Mouse (Mus musculus) right cerebral cortex, adult 18-20 months (tissue): ENCODE measurements around the gene Mettl21a.
"Not testable (repeated sequence)": the region's sequence is repeated elsewhere in the genome, so short reads cannot be mapped to it uniquely, and the experiment has no call there.

ENCODE experiments used
- DNase-seq: peaks from one replicate; pipeline ENCODE4 v3.0.0; 2022; ENCODE audit warnings: mixed read lengths

The Mettl21a gene

DNA sequence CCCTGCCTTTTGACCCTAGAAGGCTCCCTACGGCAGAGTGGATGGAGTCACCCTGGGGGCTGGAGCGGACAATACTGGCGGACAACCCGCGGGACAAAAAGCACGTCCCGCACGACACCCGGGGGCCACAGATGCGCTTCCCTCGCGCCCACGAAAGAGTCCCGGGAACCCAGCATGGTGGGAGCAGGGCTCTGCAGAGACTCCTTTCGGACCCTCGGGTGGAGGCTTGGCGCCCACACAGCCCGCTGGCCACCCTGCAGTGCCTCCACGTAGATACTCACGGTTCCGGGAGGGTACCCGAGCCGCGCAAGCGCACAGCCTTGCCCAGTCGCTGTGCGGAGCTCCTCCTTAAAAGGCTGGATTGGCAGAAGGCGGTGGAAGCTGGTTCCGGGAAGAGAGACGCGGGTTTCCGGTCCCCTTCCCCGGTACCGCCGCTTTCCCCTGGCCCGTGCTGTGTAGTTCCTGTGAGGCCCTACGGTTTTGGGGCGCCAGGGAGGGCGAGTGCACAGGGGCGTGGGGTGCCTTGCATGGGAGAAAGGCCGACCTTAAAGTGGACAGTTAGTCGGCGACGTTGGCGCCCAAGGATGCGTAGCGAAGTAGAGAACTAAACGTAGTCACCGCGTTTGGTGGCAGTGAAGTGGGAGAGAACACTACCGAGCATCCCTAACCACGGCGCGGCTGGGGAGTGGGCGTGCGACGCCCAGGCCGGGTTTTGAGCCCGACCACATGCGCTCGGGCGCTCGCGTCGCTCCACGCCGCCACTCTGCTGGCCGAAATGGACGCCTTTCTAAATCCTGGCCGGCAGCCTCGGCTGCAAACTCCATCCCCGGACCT lies at the start of gene Mettl21a:
Mettl21a (minus strand) TSS at position 362 of the 834 bp plus-strand sequence.
- peak; percentile 95 for DNase-seq

DNA sequence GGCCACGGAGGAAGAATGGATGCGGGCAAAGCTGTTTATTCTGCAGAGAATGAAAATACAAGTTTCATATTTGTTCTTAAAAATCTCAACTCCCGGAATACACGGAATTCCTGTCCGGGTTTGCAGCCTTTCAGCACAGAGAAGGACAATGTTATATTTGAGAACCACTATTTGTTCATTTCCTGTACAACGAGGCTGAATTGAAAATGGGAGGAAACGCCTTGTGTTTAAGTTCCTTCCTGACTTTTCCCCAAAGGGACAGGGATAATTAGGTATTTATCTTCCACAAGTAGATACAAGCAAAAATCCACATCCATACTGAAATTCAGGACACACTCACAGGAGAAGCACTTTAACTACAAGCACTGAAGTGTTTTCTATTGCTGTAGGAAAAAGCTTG lies 41.8 kb upstream of the Mettl21a start:
- DNase-seq, result no peak

DNA sequence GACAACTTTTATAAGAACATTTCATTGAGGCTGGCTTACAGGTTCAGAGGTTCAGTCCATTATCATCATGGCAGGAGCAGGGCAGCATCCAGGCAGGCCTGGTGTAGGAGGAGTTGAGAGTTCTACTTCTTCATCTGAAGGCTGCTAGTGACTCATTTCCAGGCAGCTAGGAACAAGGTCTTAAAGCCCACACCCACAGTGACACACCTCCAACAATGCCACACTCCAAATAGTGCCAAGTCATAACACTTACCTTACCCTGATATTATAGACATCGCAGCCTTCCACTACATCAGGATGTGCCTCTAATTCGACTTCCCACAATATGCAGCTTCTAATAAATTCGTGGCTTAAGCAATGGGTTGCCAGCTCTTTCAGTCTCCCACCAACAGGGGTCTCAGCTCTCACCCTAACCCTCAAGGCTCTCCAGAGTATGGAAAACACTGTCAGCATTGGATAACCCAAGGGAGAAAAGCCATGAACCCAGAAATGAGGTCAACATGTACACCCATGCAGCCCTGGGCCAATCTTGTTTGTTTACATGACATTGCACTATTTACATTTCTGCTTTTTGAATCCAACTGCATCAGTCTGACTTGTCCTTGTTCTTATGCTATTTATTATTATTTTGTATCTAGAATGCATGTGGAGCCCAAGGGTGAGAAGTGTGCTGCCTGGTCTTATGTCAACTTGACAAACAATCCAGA lies 39.5 kb upstream of the Mettl21a start:
- no peak for DNase-seq

DNA sequence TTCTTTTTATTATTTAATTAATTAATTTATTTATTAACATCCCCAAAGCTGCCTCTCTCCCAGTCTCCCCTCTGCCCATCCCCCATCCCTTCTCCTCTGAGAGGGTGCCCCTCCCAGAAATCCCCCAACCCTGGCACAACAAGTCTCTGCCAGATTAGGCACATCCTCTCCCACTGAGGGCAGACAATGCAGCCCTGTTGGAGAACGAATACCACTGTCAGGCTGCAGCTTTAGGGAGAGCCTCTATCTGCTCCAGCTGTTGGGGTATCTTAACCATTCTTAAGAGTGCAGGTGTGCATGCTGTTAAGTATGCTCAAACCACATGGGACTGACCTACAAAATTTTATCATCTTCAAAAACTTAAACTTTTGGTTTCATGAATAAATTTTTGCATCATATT lies 38.4 kb upstream of the Mettl21a start:
- no peak for DNase-seq

GRCm38 (mm10) chr1:64653701-64654100 lies 36.7 kb upstream of the Mettl21a start:
- DNase-seq, result no peak

DNA sequence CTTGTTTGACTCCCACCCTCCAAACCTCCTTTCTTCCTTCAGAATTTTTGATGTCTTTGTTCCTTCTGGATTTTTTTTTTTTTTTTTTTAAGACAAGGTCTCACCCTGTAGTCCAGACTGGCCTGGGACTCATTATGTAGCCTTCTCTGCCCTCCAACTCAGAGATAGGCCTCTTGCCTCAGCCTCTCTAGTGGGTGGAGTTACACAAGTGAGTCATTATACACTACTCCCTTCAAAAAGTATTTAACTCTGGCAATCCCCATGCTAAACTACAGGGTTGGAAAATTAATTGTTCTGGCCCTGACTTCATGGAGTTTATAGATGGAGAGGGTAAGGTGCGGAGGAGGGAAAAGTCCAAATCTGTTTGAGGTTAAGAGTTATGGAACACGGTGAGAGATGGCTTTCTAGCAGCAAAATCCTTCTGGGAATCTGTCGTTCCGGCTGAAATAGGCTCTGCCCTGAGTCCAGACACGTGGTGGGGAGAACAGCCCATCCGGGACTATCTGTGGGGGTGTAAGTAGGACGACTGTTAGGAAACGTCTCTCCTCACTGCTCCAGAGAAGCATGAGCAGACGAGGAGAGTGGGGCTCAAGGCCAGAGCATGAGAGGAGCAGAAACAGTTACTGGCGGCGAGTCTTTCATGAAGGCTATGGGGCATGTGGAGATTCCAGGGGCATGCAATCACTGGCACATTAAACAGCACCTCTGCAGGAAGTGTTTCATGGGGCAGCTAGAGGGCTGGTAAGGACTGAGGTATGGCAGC lies 32.5 kb upstream of the Mettl21a start:
- no peak for DNase-seq

DNA sequence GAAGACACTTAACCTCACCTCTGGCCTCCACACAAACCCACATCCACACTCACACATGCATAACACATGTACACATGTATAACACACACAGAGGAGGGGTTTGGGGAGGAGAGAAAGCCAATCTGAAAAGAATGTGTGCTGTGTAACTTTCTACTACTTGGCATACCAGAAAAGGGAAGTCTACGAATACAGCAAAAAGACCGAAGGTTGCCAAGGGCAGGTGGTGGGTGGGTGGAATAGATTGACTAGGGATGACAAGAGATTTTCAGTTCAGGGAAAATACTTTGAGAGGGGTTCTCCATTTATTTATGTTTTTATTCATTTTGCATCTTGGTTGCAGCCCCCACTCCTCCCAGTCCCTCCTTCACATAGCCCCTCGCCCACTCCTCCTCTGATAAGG lies 27.5 kb upstream of the Mettl21a start:
- DNase-seq, result no peak

GRCm38 (mm10) chr1:64642541-64642940 lies 25.5 kb upstream of the Mettl21a start:
- DNase-seq, result not testable (repeated sequence)

GRCm38 (mm10) chr1:64641069-64641468 lies 24.0 kb upstream of the Mettl21a start:
- no peak for DNase-seq

- no peak for DNase-seq
Observed at GRCm38 (mm10) chr1:64639279-64639678, 22.2 kb upstream of the Mettl21a start.

- no peak for DNase-seq
Observed at GRCm38 (mm10) chr1:64635624-64636023, 18.6 kb upstream of the Mettl21a start.

DNA sequence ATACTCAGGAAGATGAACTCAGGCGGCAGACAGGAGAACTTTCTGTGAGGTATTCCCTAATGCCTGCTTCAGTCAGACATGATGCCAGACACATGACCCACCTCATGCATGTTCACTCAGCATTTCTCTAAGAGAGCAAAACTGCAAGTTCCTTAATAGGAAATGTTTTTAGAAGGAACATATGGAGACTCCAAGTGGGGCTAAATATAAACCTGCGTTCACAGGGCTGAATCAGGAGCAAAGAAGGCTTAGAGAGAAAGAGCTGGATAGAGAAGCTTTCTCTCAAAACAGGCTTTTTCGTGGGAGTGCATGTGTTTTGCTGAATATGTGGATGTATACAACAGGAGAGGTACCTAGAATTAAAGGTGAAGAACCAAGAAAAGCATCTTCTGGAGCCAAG lies 16.2 kb upstream of the Mettl21a start:
- peak; percentile 67 for DNase-seq

DNA sequence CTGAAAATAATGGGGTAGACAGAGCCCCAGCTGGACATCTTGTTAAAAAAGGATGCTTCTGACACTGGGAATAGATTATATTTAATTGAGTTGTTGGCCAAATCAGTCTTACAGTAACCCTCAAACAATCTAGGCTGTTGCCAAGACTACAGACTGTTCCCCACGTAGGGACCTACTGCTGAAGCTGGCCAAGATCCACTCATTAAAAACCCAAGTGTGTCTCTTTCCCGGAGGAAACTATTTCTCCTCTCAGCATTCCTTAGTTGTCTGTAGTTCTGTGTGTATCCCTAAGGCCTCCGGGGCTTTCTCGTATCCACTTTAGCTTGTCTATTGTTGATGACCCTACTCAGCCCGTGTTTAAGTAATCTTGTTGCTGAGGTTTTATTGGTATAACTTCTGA lies 14.5 kb upstream of the Mettl21a start:
- DNase-seq, result no peak

GRCm38 (mm10) chr1:64625214-64625613 lies 8.2 kb upstream of the Mettl21a start:
- no peak for DNase-seq

DNA sequence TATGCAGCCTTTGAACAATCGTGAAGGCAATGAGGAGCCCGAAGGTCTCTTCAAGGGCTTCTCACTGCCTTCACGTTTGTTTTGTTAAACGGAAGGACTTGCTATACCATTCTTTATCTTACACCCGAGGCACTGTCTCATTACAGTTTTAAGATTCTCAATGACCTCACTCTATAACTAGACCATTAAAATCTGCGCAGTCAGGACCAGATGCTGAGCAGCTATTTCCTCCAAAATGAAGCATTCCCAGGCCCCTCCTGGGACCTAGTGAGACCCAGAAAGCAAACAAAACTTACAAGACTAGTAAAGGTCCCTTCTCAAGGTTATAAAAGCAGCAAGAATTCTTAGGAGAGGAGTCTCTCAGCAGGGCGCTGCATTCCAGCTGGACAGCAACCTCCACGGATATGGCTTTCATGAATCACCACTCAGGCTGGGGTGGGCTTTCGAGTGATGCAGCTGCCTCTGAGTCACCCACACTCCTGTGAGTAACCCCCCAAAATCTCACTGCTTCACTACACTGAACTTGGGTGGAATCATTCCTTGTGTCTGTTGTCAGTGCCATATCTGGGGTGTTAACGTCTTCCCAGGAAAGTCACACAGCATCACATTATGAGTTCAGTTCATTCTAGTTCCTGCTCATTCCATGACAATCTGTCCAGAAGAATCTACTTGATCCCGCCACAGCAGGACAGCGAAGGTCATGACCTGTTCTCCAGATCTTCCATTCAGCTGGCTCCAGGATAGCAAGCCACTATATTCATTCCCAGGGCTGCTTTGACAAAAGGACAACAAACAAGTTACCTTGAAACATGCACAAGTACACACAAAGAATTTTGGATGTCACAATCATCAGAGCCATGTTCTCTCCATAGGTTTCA lies 6.8 kb upstream of the Mettl21a start:
- peak; percentile 39 for DNase-seq

- DNase-seq, result peak; percentile 44
Observed at GRCm38 (mm10) chr1:64621116-64621515, 4.1 kb upstream of the Mettl21a start.

- DNase-seq, result no peak
Observed at GRCm38 (mm10) chr1:64618226-64618625, 1.2 kb upstream of the Mettl21a start.

DNA sequence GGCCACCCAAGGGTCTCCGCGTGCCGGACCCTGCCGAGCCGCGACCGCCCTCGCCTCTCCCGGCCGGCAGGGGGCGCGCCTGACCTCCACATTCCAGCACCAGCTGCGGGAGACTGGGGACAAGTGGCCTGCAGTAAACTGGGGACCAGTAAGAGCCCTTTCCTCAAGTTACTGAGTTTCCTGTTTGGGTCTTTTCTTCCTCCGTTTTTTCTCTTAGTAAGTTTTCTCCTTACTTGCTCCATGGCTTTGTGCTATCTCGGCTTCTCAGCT lies 608 bp upstream of the Mettl21a start:
- DNase-seq, result peak; percentile 87

DNA sequence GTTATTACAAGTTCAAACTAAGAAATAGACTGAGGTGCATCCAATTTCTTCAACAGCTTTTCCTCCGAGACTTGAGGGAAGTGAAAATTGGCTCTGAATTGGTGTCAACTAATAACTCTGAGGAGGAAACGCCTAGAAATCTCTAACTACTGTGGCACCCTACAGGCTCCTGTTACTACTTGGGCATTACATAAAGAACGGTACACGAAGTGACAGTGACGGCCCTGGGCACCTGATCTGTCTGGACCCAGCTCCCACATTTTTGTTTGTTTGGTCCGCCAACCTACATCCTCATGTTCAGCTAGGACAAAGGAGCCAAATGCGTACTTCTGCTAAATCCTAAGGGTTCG lies 536 bp downstream of the Mettl21a start:
- DNase-seq, result no peak

GRCm38 (mm10) chr1:64616076-64616475 lies 966 bp downstream of the Mettl21a start:
- DNase-seq, result no peak

- no peak for DNase-seq
Observed at GRCm38 (mm10) chr1:64615531-64615991, 1.5 kb downstream of the Mettl21a start.

- no peak for DNase-seq
Observed at GRCm38 (mm10) chr1:64614801-64615345, 2.2 kb downstream of the Mettl21a start.
